Mouse (Mus musculus) G1E-ER4 (cell line): ENCODE results near the gene Phf2. TPM values are rescaled to one million over a fixed set of nuclear protein-coding genes. Genes with fewer than 3 reads are reported as not detected.
A peak's percentile ranks its signal among the peaks of the same experiment; 100 is the strongest.

Source experiments
- GATA1 ChIP-seq: IDR thresholded peaks from one replicate; pipeline ENCODE4 v1.8.0; 2012; ENCODE audit warnings: low read length, inconsistent platforms
- polyA plus RNA-seq: library from polyadenylated mRNA; stranded (reverse); fragments of >175 nt; gene quantifications from 2 replicates; pipeline ENCODE4 v1.2.3, GENCODE M21; 2012

Phf2 gene
- polyA plus RNA-seq, 1 experiment, result 57.8 TPM

DNA sequence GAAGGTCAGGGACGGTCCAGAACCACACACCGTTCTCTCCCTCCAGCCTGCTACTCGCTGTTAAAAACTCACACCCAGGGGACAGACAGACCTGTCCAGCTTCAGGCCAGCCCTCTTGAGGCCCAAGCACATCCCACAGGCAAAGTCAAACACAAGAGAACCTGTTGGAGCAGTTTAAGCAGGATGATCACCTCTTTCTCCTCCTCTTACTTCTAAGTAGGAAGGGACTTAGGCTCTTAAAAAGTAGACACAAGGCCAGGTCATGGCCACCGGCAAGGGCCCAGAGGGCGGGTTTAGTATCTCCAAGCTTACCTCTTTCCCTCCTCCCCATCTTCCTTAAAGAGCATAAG, 1.3 kb downstream of the Phf2 start:
- TF ChIP-seq GATA1, result no peak

- no peak for TF ChIP-seq GATA1
Measured at GRCm38 (mm10) chr13:48869088-48869487, 1.8 kb downstream of the Phf2 start.

- TF ChIP-seq GATA1, result no peak
Measured at GRCm38 (mm10) chr13:48864673-48865356, 6.1 kb downstream of the Phf2 start.

DNA sequence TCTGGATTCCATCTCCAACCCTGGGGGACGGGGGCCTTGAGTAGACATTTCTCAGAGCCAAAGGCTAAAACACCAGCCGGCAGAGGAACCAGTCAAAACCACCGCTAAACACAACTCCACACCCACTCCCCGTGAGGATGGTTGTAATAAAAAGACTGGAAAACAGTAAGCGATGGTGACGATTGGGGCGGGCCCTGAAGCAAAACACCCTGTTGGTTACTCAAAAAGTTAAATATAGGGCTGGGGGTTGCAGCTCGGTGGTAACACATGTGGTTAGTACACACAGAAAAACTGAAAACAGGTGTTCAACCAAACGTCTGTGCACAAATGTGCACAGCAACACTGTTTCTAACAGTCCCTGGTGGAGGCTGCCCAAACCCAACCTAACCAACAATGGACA, 7.4 kb downstream of the Phf2 start:
- no peak for TF ChIP-seq GATA1

GRCm38 (mm10) chr13:48861913-48862312, 9.0 kb downstream of the Phf2 start:
- TF ChIP-seq GATA1, result no peak

- TF ChIP-seq GATA1, result no peak
Measured at GRCm38 (mm10) chr13:48858779-48859178, 12.1 kb downstream of the Phf2 start.

GRCm38 (mm10) chr13:48858054-48858453, 12.9 kb downstream of the Phf2 start:
- no peak for TF ChIP-seq GATA1

DNA sequence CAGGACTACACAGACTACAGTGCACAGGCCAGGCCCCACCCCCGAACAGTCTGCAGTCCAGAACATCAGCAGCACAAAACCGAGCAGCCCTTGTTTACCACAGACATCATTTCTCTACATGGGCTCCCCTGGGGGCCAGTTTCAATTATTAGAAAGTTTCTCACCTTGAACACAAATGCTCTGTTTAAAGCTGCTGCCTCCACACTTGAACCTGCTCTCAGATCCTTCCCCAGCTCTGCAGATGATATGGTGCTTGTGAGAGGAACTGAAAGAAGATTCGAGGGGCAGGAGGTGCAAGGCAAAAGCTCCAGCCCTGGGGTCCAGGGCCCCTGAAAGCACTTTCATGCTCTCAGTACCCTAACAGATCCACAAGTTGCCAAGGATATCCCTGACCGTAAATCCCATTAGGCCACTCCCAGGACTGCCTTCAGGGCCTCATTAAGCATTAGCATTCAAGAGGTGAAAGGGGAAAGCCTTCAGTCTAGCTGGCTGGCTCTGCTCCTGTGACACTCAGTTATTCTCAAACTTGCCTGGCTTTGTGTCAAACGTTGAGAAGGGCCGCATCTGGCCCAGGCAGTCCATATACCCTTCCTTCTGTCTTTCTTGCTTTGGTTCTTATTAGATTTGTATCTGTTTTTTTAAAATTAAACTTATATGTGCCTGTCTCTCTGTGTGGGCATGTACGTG, 13.5 kb downstream of the Phf2 start:
- no peak for TF ChIP-seq GATA1

DNA sequence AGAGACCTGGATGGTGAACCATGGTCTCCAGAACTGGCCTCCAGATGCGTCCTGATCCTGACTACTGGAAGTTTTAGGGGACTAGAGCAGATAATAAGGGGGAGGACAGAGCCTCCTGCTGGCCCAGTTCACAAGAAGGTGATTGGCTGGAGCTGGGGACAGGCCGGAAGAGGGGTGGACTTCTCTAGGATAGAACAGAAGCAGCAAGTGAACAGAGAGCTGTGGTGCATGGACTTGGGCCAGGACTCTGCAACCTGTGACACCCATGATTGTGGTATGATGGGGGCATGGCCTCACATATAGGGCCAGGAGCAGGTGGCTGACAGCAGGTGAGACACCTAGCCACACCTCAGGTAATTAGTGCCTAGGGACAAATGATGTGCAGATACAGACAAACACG, 17.0 kb downstream of the Phf2 start:
- TF ChIP-seq GATA1, result no peak

- TF ChIP-seq GATA1, result no peak
Measured at GRCm38 (mm10) chr13:48853475-48853874, 17.4 kb downstream of the Phf2 start.

DNA sequence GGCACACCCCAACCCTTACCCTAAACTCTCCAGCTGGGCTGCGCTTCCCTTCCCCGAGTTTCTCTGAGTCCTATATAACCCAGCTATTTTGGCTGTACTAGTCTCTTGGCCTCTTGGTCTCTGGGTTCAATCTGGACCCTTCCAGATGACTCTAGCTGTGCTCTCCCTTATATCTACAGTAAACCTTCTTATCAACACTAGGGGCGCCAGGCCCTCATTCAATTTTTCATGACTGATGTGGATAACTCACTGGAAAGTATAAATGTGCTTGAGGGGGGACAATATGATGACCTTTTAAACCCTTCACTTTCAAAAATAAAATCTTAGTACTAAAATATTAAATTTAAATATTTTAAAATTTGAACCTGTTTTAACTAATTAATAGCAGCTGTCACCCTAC, 18.1 kb downstream of the Phf2 start:
- no peak for TF ChIP-seq GATA1

DNA sequence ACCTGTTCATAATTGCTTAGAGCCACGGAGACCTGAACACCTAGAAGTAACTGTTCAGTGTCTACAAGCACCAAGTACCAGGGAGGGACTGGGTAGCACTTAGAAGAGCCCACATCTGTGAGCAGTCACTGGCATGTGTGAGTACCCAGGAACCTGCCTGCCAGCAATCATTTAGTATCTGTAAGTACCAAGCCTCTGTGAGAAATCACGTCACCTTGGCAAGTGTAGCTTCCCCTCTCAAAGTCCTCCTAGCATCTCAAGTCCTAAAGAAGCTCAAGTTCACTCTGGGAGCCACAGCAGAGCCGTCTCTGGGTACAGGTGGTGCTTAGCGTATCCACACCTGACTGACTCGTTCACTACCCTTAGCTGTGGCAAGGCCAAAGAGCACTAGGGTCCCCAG, 19.2 kb downstream of the Phf2 start:
- TF ChIP-seq GATA1, result no peak

- TF ChIP-seq GATA1, result no peak
Measured at GRCm38 (mm10) chr13:48850771-48851170, 20.1 kb downstream of the Phf2 start.

DNA sequence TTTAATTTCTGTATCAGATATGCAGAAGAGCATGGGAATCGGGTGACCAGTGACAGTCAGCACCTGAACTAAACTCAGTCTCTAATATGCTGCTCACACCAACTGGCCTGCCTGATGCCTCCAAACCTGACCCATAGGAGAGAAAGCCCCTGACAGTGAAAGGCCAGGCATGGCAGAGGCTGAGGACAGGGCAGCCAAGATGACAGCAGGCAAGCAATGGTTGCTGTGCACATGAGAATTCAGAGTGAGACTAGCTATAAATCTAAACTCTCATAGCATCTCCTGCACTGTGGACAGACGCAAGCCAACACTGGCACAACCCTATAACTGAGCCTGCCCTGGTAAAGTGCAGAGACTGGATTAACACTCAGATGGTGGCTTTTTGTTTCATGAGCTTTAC, 20.6 kb downstream of the Phf2 start:
- no peak for TF ChIP-seq GATA1

DNA sequence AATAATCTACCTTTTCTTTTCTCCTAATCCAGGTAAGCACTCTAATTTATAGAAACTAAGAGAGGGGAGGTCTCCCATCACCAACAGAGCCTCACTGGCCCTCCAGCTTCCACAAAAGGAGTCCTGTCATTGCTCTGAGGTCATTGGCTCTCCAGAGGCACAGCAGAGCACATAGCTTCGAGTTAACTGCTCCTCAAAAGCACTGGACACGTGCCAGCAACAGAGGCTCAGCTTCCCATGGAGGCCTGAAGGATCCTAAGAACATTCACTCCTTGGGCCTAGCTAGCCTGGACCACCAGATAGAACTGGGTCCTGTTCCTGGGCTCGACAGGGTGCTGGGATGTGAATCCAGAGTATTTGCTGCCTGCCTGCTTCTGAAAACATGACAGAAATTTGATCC, 21.8 kb downstream of the Phf2 start:
- no peak for TF ChIP-seq GATA1

DNA sequence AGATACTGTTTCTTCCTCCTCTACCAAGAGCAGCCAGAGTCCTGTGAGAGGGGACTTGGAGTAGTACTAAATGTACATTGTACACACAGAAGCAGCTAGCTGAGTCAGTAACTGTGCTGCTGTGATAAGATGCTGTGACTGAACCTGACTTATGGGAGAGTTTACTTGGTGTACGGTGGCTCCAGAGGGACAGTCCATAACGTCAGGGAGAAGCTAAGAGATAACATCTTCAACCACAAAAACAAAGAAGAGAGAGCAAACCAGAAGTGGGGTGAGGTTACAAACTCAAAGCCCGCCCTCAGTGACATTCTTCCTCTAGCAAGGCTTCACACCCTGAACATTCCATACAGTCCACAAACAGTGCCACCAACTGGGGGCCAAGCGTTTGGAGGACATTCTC, 25.6 kb downstream of the Phf2 start:
- TF ChIP-seq GATA1, result peak; percentile 41

DNA sequence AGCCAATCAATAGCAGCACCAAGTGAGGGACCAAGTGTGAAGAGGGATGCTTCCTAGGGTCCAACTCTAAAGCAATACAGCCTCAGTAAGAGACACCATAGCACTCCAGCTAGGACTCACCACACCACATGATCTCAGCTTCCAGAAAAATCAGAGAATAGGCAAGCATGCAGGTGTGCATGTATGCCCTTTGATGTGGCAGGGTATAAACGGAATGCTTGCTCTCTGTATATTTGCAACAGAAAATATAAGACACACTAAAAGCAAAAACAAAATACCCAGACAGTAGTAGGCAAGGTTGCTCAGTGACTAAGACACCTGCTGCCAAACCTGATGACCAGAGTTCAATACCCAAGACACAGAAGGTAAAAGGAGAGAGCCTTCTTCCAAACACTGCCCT, 27.4 kb downstream of the Phf2 start:
- no peak for TF ChIP-seq GATA1
